Mouse (Mus musculus): ENCODE measurements around the gene Rpl11. TPM values are rescaled to one million over a fixed set of nuclear protein-coding genes. Genes with fewer than 3 reads are reported as not detected.

The Rpl11 gene
- 195 TPM for polyA plus RNA-seq (2014; fragmentation: Illumina TruSeq; extraction: RNeasy Lipid Tissue Mini Kit (QIAGEN cat#74804); ENCODE audit: low read depth, low replicate concordance)

GRCm38 (mm10) chr4:136053247-136053596, at the start of gene Rpl11:
Gene Rpl11, minus strand, starts transcription at chr4:136053428.

DNA sequence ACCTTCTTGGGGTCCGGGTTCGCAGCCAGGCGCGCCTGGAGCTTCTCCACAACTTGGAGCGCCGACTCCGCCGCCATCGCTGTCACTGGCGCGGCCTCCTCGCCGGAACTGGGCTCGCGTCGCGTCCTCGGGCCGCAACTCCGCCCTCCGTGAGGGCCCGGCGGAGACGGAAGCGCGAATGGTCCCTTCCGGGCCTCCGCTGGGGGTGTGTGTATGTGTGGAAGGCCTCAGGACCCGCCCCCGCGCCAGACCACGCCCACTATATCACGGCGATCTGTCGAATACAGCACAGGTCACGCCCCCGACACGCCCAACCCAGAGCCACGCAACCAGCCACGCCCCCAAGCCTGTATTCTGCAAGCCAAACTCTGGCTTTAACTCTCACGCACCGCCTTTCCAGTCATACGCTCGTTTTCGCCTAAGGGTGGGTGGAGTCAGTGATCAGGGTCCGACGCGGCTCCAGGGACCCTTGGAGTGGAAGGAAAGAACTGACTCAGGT, 31.6 kb downstream of the Rpl11 start, which contains the start of gene Eloa:
TSS of gene Eloa (minus strand) at position 215 of the 499 bp plus-strand sequence.

GRCm38 (mm10) chr4:135986943-135987710, 66.1 kb downstream of the Rpl11 start, which contains the start of gene Pithd1:
Gene Pithd1, minus strand, starts transcription at chr4:135987264.

Other genes with a start within 250 kb of the Rpl11 start
- 76.3 TPM for gene Srsf10, start 197.7 kb downstream of the Rpl11 start, polyA plus RNA-seq (2014; fragmentation: Illumina TruSeq; extraction: RNeasy Lipid Tissue Mini Kit (QIAGEN cat#74804); ENCODE audit: low read depth, low replicate concordance)
- gene Pnrc2, start 179.6 kb downstream of the Rpl11 start, polyA plus RNA-seq (2014; fragmentation: Illumina TruSeq; extraction: RNeasy Lipid Tissue Mini Kit (QIAGEN cat#74804); ENCODE audit: low read depth, low replicate concordance): 175 TPM
- gene Cnr2, start 158.0 kb downstream of the Rpl11 start, polyA plus RNA-seq (2014; fragmentation: Illumina TruSeq; extraction: RNeasy Lipid Tissue Mini Kit (QIAGEN cat#74804); ENCODE audit: low read depth, low replicate concordance): 0.93 TPM
- gene Fuca1, start 132.7 kb downstream of the Rpl11 start, polyA plus RNA-seq (2014; fragmentation: Illumina TruSeq; extraction: RNeasy Lipid Tissue Mini Kit (QIAGEN cat#74804); ENCODE audit: low read depth, low replicate concordance): 33.7 TPM
- 56.8 TPM for gene Hmgcl, start 107.0 kb downstream of the Rpl11 start, polyA plus RNA-seq (2014; fragmentation: Illumina TruSeq; extraction: RNeasy Lipid Tissue Mini Kit (QIAGEN cat#74804); ENCODE audit: low read depth, low replicate concordance)
- 0.66 TPM for gene Gale, start 89.7 kb downstream of the Rpl11 start, polyA plus RNA-seq (2014; fragmentation: Illumina TruSeq; extraction: RNeasy Lipid Tissue Mini Kit (QIAGEN cat#74804); ENCODE audit: low read depth, low replicate concordance)
- 1.5 TPM for gene Lypla2, start 80.8 kb downstream of the Rpl11 start, polyA plus RNA-seq (2014; fragmentation: Illumina TruSeq; extraction: RNeasy Lipid Tissue Mini Kit (QIAGEN cat#74804); ENCODE audit: low read depth, low replicate concordance)
- gene Pithd1, start 66.2 kb downstream of the Rpl11 start, polyA plus RNA-seq (2014; fragmentation: Illumina TruSeq; extraction: RNeasy Lipid Tissue Mini Kit (QIAGEN cat#74804); ENCODE audit: low read depth, low replicate concordance): 30.9 TPM
- gene Eloa, start 31.7 kb downstream of the Rpl11 start, polyA plus RNA-seq (2014; fragmentation: Illumina TruSeq; extraction: RNeasy Lipid Tissue Mini Kit (QIAGEN cat#74804); ENCODE audit: low read depth, low replicate concordance): 14.2 TPM
- 15.2 TPM for gene Id3, start 90.1 kb upstream of the Rpl11 start, polyA plus RNA-seq (2014; fragmentation: Illumina TruSeq; extraction: RNeasy Lipid Tissue Mini Kit (QIAGEN cat#74804); ENCODE audit: low read depth, low replicate concordance)
- 0.11 TPM for gene E2f2, start 119.0 kb upstream of the Rpl11 start, polyA plus RNA-seq (2014; fragmentation: Illumina TruSeq; extraction: RNeasy Lipid Tissue Mini Kit (QIAGEN cat#74804); ENCODE audit: low read depth, low replicate concordance)
- 1.1 TPM for gene Asap3, start 152.9 kb upstream of the Rpl11 start, polyA plus RNA-seq (2014; fragmentation: Illumina TruSeq; extraction: RNeasy Lipid Tissue Mini Kit (QIAGEN cat#74804); ENCODE audit: low read depth, low replicate concordance)
- 32.7 TPM for gene Tcea3, start 194.3 kb upstream of the Rpl11 start, polyA plus RNA-seq (2014; fragmentation: Illumina TruSeq; extraction: RNeasy Lipid Tissue Mini Kit (QIAGEN cat#74804); ENCODE audit: low read depth, low replicate concordance)
- 2.1 TPM for gene Zfp46, start 231.3 kb upstream of the Rpl11 start, polyA plus RNA-seq (2014; fragmentation: Illumina TruSeq; extraction: RNeasy Lipid Tissue Mini Kit (QIAGEN cat#74804); ENCODE audit: low read depth, low replicate concordance)